Mouse (Mus musculus) frontal cortex, postnatal 36 days (tissue): ENCODE measurements around the gene Atp13a2.
A peak's percentile ranks its signal among the peaks of the same experiment; 100 is the strongest.

Experiments
- DNase-seq, 2 experiments: peaks; one replicate each; pipeline ENCODE4 v3.0.0; 2022; ENCODE audit warnings: low spot score in 2 of 2

Gene Atp13a2

GRCm38 (mm10) chr4:140996812-140997211, 10.1 kb downstream of the Atp13a2 start:
- no peak for DNase-seq

- no peak for DNase-seq
Measured at GRCm38 (mm10) chr4:141005983-141006382, 19.3 kb downstream of the Atp13a2 start.

- DNase-seq = no peak
Measured at GRCm38 (mm10) chr4:141008028-141008427, 21.4 kb downstream of the Atp13a2 start.

- DNase-seq = no peak
Measured at GRCm38 (mm10) chr4:141010118-141010517, 23.4 kb downstream of the Atp13a2 start, which contains the start of gene Mfap2. Gene Mfap2 (plus strand): TSS chr4:141010418.

GRCm38 (mm10) chr4:141010526-141010925, 23.9 kb downstream of the Atp13a2 start:
- no peak for DNase-seq

GRCm38 (mm10) chr4:141010941-141011429, 24.3 kb downstream of the Atp13a2 start:
- no peak for DNase-seq

- no peak for DNase-seq
Measured at GRCm38 (mm10) chr4:141011556-141012328, 25.1 kb downstream of the Atp13a2 start.

- no peak for DNase-seq
Measured at GRCm38 (mm10) chr4:141012558-141012957, 25.9 kb downstream of the Atp13a2 start.

- DNase-seq = no peak
Measured at GRCm38 (mm10) chr4:141014114-141014513, 27.4 kb downstream of the Atp13a2 start.

GRCm38 (mm10) chr4:141014856-141015255, 28.2 kb downstream of the Atp13a2 start:
- DNase-seq = no peak

- DNase-seq = no peak
Measured at GRCm38 (mm10) chr4:141015356-141015755, 28.7 kb downstream of the Atp13a2 start.

GRCm38 (mm10) chr4:141016311-141016710, 29.6 kb downstream of the Atp13a2 start:
- DNase-seq = peak in 1 of 2 experiments; percentile 53

- no peak for DNase-seq
Measured at GRCm38 (mm10) chr4:141017657-141018436, 31.2 kb downstream of the Atp13a2 start.

GRCm38 (mm10) chr4:141020220-141020619, 33.5 kb downstream of the Atp13a2 start:
- DNase-seq = no peak

GRCm38 (mm10) chr4:141020811-141021613, 34.3 kb downstream of the Atp13a2 start:
- DNase-seq = no peak

- no peak for DNase-seq
Measured at GRCm38 (mm10) chr4:141021614-141021929, 34.9 kb downstream of the Atp13a2 start.

- no peak for DNase-seq
Measured at GRCm38 (mm10) chr4:141024052-141024451, 37.4 kb downstream of the Atp13a2 start.

- DNase-seq = no peak
Measured at GRCm38 (mm10) chr4:141024992-141025391, 38.3 kb downstream of the Atp13a2 start.

- no peak for DNase-seq
Measured at GRCm38 (mm10) chr4:141030541-141031206, 44.0 kb downstream of the Atp13a2 start.

- DNase-seq = peak; percentile 79 to 85
Measured at GRCm38 (mm10) chr4:141031733-141032132, 45.1 kb downstream of the Atp13a2 start.
